Mouse (Mus musculus): ENCODE data around the gene Mbnl2. TPM values are rescaled to one million over a fixed set of nuclear protein-coding genes. Genes with fewer than 3 reads are reported as not detected.
A peak's percentile ranks its signal among the peaks of the same experiment; 100 is the strongest.

The Mbnl2 gene
- total and polyA plus RNA-seq, 3 experiments = 23.8 to 28.9 (median 23.9) TPM

- H3K79me2 ChIP-seq (replicated peaks; ENCODE audit: control insufficient read depth, extremely low read depth, insufficient read depth, poor library complexity, severe bottlenecking) = peaks cover 33% of the 10 kb centered on the region
- TF ChIP-seq MXI1 (IDR thresholded peaks at IDR 0.05; ENCODE audit: low read depth, low read length) (no peak), TBP (conservative IDR thresholded peaks at IDR 0.05; ENCODE audit: low read depth, low read length) (no peak), MEF2A (IDR thresholded peaks at IDR 0.05; ENCODE audit: borderline replicate concordance, low read depth, low read length) (no peak), USF1 (IDR thresholded peaks at IDR 0.05; ENCODE audit: low read depth, low read length) (no peak), NRF1 (IDR thresholded peaks at IDR 0.05; ENCODE audit: low read depth, low read length) (no peak), CHD1 (IDR thresholded peaks at IDR 0.05; ENCODE audit: low read depth, low read length) (no peak), CHD2 (IDR thresholded peaks at IDR 0.05; ENCODE audit: low read length) (no peak), POLR2AphosphoS2 (IDR thresholded peaks at IDR 0.05; ENCODE audit: low read depth, low read length) (no peak), CTCF (conservative IDR thresholded peaks at IDR 0.05 in 1 of 2, IDR thresholded peaks at IDR 0.05 in 1 of 2; ENCODE audit: low read depth in 2 of 2, low read length in 2 of 2) (no peak), EP300 (IDR thresholded peaks at IDR 0.05; ENCODE audit: low read length) (no peak), ZKSCAN1 (IDR thresholded peaks at IDR 0.05; ENCODE audit: borderline replicate concordance, low read depth, low read length) (no peak), USF2 (conservative IDR thresholded peaks at IDR 0.05; ENCODE audit: low read depth, low read length) (no peak), MYC (IDR thresholded peaks at IDR 0.05; ENCODE audit: low read depth, low read length) (no peak), ELF1 (IDR thresholded peaks at IDR 0.05; ENCODE audit: low read depth, low read length) (no peak), RAD21 (IDR thresholded peaks at IDR 0.05; ENCODE audit: low read depth, low read length) (no peak), ETS1 (conservative IDR thresholded peaks at IDR 0.05; ENCODE audit: low read depth, low read length) (no peak), GABPA (IDR thresholded peaks at IDR 0.05; ENCODE audit: insufficient replicate concordance, low read depth, low read length) (no peak), HCFC1 (IDR thresholded peaks at IDR 0.05; ENCODE audit: low read depth, low read length) (no peak)
- no peaks in the 10 kb centered on the region for H3K36me3 ChIP-seq (replicated peaks in 1 of 2; ENCODE audit: control insufficient read depth in 1 of 2, insufficient read depth in 1 of 2, low read length in 1 of 2)
- peaks cover 6 to 42% of the 10 kb centered on the region in 2 experiments; a peak in 2 of 4 replicates for H3K4me1 ChIP-seq (ENCODE audit: control insufficient read depth in 1 of 2, insufficient read depth in 2 of 2)
- peak overlapping the region; percentile 29; the same call in 1 of the 2 replicates for H3K9ac ChIP-seq (ENCODE audit: insufficient read depth, low read depth)
- peak overlapping the region; percentile 56 to 85 (median 67) for H3K4me3 ChIP-seq (replicated peaks in 1 of 3; ENCODE audit: low read depth in 2 of 3, low read length in 2 of 3, poor library complexity in 1 of 3)
- H3K9me3 ChIP-seq (replicated peaks; ENCODE audit: low read length) = no peaks in the 10 kb centered on the region
- H3K27ac ChIP-seq (ENCODE audit: insufficient read depth, low read depth) = no peak overlapping the region
- in situ Hi-C loops (cut with MboI; ENCODE audit: low pct_ligation_motif_present, low pct_unique_long_range_greater_than_20kb, low sequenced_read_pairs) = loop anchor here (10.0 to 25.0 kb wide), 2 partner anchors 120 to 1587 kb away; no protein-coding TSS in a partner anchor
- dilution Hi-C loops (cut with MboI; ENCODE audit: extremely low pct_ligation_motif_present, extremely low pct_unique_long_range_greater_than_20kb, low sequenced_read_pairs) = no loop called here
- H3K27me3 ChIP-seq (replicated peaks) = no peaks in the 10 kb centered on the region
- no peak for DNase-seq (ENCODE audit: extremely low read depth)
- peak overlapping the region; percentile 75 for H3K4me2 ChIP-seq (ENCODE audit: insufficient read depth, low read depth, poor library complexity, severe bottlenecking)
These were observed 723 bp upstream of the Mbnl2 start for GRCm38 (mm10) chr14:120274746-120275145.

- Histone ChIP-seq H3K4me1 (ENCODE audit: control insufficient read depth in 1 of 2, insufficient read depth in 2 of 2) (peaks cover 6 to 47% of the 10 kb centered on the region in 2 experiments), H3K4me2 (ENCODE audit: insufficient read depth, low read depth, poor library complexity, severe bottlenecking) (peak overlapping the region; percentile 71), H3K79me2 (replicated peaks; ENCODE audit: control insufficient read depth, extremely low read depth, insufficient read depth, poor library complexity, severe bottlenecking) (peaks cover 46% of the 10 kb centered on the region), H3K27ac (ENCODE audit: insufficient read depth, low read depth) (peak overlapping the region; percentile 51; the same call in 1 of the 2 replicates), H3K27me3 (replicated peaks) (no peaks in the 10 kb centered on the region), H3K9ac (ENCODE audit: insufficient read depth, low read depth) (peak overlapping the region; percentile 98), H3K4me3 (replicated peaks in 1 of 3; ENCODE audit: low read depth in 2 of 3, low read length in 2 of 3, poor library complexity in 1 of 3) (peak overlapping the region; percentile 52 to 78 (median 67)), H3K9me3 (replicated peaks; ENCODE audit: low read length) (no peaks in the 10 kb centered on the region), H3K36me3 (replicated peaks in 1 of 2; ENCODE audit: control insufficient read depth in 1 of 2, insufficient read depth in 1 of 2, low read length in 1 of 2) (peaks cover 0 to 6% of the 10 kb centered on the region in 2 experiments)
- TF ChIP-seq IRF4 (IDR thresholded peaks at IDR 0.05; ENCODE audit: low read depth, low read length) (0 out of 2 replicates have a peak, but pooled peaks have one; percentile 10), NELFE (IDR thresholded peaks at IDR 0.05; ENCODE audit: low read depth, low read length) (no peak), BHLHE40 (IDR thresholded peaks at IDR 0.05; ENCODE audit: low read depth, low read length) (peak; percentile 16; the same call in 1 of the 2 replicates), SIN3A (IDR thresholded peaks at IDR 0.05; ENCODE audit: low read length) (0 out of 2 replicates have a peak, but pooled peaks have one; percentile 71), MEF2A (IDR thresholded peaks at IDR 0.05; ENCODE audit: borderline replicate concordance, low read depth, low read length) (0 out of 2 replicates have a peak, but pooled peaks have one; percentile 6), CHD1 (IDR thresholded peaks at IDR 0.05; ENCODE audit: low read depth, low read length) (no peak; the same call in none of the 2 replicates), EP300 (IDR thresholded peaks at IDR 0.05; ENCODE audit: low read length) (peak; percentile 23; the same call in 1 of the 2 replicates), MXI1 (IDR thresholded peaks at IDR 0.05; ENCODE audit: low read depth, low read length) (peak; percentile 24)
- in situ Hi-C loops (cut with MboI; ENCODE audit: low pct_ligation_motif_present, low pct_unique_long_range_greater_than_20kb, low sequenced_read_pairs) = loop anchor here (10.0 to 25.0 kb wide), 2 partner anchors 118 to 1589 kb away; no protein-coding TSS in a partner anchor
- DNase-seq (ENCODE audit: extremely low read depth) = no peak
- dilution Hi-C loops (cut with MboI; ENCODE audit: extremely low pct_ligation_motif_present, extremely low pct_unique_long_range_greater_than_20kb, low sequenced_read_pairs) = no loop called here
These were observed 1.0 kb downstream of the Mbnl2 start for GRCm38 (mm10) chr14:120276343-120277080.

Data from CH12.LX (cell line).